Mouse (Mus musculus): ENCODE data around the gene Gss.
"Not testable (repeated sequence)": the region's sequence is repeated elsewhere in the genome, so short reads cannot be mapped to it uniquely, and the experiment has no call there.

Gene Gss

DNA sequence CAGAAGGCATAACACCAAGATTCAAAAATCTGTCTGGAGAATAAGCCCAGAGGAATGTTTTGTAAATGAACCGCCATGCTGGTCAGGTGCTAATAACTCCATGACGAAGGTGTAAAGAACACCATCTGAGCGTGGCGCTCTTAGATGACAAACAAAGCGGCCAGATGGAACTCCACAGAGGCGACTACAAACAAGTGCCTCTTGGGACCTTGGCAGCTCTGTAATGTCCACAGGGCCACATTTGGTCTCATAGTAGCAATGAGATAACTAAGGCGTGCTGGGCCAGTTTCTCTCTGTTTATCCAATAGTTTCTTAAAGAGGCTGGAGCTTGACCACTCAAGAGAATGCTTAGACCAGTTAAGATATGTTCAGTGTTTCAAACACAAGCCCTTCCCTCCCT is 18.6 kb downstream of the Gss start:
- DNase-seq (ENCODE audit: low read depth, low spot score) = no peak

GRCm38 (mm10) chr2:155573001-155573400 is 19.6 kb downstream of the Gss start:
- no peak for DNase-seq (ENCODE audit: low read depth, low spot score)

DNA sequence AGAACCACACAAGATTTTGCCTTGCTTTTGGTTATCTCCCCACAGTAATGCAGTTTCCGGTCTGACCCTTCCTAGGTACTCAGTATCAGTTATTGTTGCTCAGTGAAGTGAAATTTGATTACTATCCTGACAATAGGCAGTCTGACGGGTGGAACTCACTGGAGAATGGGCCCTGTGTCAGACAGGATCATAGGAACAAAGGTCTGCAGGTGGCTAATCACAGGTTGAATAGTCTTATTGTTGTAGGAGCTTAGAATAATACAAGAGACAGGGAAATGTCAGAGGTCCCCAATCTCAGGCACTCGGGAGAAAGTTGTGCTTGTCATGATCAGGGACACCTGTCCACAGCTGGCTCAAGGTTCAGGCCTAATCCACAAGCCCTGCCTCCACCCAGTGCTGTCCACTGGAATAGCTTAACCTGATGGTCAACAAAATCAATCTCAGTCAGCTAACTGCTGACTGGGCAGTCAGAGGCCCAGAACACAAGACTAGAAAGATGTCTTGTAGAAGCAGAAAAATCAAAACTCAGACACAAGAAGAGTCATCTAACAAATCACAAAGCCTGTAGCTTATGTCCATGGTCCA is 23.3 kb downstream of the Gss start:
- DNase-seq (ENCODE audit: low read depth, low spot score) = no peak

GRCm38 (mm10) chr2:155567751-155568150 is 24.9 kb downstream of the Gss start:
- no peak for DNase-seq (ENCODE audit: low read depth, low spot score)

GRCm38 (mm10) chr2:155562934-155563333 is 29.7 kb downstream of the Gss start:
- no peak for DNase-seq (ENCODE audit: low read depth, low spot score)

DNA sequence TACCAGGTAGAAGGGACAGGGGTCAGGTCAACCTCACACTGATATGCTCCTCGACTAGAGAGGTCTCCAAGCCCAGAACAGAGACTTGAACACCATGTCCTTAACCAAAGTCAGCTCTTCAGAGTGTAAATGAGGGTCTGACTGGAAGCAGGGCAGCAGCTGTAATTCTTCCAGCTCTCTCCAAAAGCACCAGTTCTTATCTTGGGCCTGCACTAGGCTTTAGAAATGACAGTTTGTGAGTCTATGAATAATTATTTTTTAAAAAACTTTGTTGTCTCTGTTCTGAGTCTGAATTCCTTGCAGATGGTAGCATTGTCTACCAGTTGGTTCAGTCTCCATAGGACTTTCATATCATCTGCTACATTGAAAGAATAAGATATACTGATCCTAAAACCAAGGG is 30.4 kb downstream of the Gss start:
- DNase-seq (ENCODE audit: low read depth, low spot score) = no peak

DNA sequence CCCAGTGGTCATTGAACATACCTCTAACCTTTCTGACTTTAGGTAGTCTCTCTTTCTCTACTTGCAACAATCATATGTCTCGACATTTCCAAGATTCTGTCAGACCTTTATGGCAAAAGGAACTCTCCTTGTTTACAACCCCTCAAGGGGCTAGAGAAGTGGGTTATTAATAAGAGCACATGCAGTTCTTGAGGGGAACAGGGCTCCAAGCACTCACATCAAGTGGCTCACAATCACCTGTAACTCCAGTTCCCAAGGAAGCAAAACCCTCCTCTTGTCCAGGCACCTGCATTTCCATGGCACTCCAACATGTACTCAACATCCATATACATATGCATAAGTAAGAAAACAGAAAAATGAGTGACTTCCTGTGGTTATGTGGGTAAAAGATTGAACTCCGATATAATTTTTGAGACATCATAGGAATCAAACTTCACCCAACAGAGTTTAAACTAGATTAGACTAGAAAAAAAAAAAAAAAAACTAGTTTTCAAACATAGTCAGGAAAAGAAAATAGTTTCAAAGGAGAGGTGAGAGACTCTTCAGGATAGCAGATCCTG is 38.1 kb downstream of the Gss start:
- no peak for DNase-seq (ENCODE audit: low read depth, low spot score)

- DNase-seq (ENCODE audit: low read depth, low spot score) = no peak
These were observed 39.7 kb downstream of the Gss start for GRCm38 (mm10) chr2:155552949-155553354.

- no peak for DNase-seq (ENCODE audit: low read depth, low spot score)
These were observed 40.3 kb downstream of the Gss start for GRCm38 (mm10) chr2:155552336-155552735.

- DNase-seq (ENCODE audit: low read depth, low spot score) = no peak
These were observed 45.7 kb downstream of the Gss start for GRCm38 (mm10) chr2:155546955-155547354.

DNA sequence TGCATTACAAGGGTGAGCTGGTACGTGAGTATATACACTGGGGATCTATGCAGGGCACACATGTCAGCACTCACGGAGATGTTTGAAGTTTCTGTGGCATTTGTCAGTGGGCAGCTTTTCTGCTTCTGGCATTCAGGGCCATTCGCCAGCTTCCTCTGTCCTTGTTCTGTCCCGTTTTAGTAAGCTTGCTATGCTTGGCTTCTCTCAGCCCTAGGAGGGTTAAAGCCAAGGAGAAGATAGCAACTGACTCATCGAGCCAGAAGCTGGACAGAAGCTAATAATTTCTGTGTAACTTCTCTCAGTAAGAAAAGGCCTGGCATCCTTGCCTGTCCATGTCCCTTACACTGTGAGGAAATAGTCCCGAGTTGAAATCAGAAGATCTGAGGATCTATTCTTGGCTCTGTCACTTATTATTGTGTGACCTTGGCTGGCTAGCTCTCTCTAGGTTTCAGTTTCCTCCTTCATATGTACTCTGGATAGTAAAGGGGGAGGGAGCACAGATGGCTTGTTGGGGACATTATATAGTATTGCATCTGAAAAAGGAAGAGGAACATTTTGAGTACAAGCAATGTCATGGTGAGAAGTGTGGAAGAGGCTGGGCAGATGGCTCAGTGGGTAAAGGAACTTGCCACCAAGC is 51.7 kb downstream of the Gss start:
- DNase-seq (ENCODE audit: low read depth, low spot score) = no peak

GRCm38 (mm10) chr2:155539696-155540095 is 52.9 kb downstream of the Gss start:
- no peak for DNase-seq (ENCODE audit: low read depth, low spot score)

GRCm38 (mm10) chr2:155538463-155539057 is 54.0 kb downstream of the Gss start:
- not testable (repeated sequence) for DNase-seq (ENCODE audit: low read depth, low spot score)

DNA sequence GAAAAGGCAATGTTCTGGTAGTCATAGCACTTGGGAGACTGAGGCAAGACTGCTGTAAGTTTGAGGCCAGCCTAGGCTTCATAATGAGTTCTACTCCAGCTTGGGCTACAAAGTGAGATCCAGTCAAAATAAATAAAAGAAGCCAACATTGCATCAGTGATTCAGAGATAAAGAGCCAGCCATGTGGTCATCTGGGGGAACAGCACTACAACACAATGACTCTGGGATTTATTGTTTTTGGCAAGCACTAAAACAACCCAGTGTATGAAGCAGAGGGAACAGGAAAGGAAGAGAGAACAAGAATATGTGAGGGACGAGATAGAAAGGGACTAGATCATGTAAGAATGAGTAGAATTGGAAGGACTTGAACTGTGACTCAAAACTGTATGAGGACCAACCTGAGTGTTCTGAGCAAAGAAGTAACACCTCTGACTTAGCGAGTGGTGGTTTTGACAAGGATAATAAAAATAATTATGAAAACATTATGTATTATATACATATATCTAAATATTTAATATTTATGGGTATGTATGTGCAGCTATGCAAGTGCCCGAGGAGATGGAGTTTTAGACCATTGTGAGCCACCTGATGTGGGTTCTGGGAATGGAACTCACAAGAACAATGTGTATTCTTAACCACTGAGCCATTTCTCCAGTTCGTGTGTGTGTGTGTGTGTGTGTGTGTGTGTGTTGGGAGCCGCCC is 54.7 kb downstream of the Gss start:
- no peak for DNase-seq (ENCODE audit: low read depth, low spot score)

DNA sequence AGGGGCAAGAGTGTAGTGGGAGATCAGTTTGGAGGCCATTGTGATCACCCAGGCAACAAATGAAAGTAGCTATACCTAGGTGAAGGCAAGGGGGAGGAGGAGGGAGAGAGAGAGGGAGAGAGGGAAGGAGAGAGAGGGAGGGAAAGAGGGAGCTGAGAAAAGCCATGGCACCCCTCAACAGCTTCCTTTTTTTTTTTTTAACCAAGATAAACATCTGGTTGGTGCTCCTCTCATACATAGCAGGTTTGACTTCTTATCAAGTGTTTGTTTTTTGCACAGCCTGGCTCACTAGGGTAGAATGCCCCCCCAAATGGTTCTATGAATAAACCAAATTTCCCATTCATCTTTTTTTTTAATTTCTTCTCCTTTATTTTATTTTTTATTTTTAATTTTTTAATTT is 56.3 kb downstream of the Gss start:
- no peak for DNase-seq (ENCODE audit: low read depth, low spot score)

DNA sequence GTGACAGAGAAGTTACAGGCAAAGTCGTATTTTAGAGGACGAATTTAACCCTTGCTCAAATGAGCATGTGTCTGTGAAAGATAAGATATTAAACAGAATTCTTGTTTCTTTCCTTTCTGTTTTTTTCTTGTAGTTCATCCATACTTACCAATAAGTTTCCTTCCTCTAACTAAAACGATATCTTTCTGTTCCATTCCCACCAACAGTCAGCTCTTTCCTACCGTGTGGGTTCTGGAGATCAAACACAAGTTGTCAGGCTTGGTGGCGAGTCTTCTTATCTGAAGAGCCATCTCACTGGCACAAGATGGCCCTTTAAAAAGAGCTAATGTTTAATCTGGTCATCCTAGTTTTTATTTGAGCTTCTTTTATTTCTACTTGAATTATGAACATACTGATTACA is 65.2 kb downstream of the Gss start:
- no peak for DNase-seq (ENCODE audit: low read depth, low spot score)

DNA sequence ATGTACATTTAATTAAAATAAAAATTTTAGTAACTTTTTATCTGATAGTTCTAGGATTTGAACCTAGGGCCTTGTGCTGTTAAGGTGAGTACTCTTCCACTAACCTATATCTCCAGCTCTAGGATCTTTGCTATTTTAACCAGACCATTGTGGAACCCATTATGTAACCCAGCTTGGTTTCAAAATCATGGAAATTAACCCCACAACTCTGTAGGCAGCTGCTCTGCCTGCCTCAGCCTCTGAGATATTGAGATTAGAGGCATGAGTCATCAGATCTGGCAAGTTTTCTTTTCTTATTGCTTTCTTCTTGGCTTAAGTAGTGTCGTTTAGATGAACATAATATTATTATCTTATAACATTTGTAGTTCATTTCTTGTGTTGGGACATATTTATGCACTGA is 68.2 kb downstream of the Gss start:
- no peak for DNase-seq (ENCODE audit: low read depth, low spot score)

DNA sequence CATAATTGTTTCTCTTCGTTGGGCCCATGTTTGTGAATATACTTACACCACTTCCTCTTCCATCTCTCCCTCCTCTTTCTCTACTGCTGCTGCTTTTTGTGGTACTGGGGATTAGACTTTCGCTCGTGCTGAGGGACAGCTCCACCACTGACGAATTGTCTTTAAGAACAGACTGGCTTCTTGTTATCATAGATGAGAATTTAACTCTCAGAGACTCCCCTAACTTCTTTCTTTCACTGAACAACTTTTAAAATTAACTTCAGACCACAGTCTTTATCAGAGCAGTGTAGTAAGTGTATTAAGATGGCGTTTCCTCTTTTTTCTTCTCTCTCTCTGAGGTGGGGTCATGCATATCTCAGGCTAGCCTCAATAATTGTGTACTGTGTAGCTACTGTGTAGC is 68.9 kb downstream of the Gss start:
- DNase-seq (ENCODE audit: low read depth, low spot score) = no peak

- DNase-seq (ENCODE audit: low read depth, low spot score) = no peak
These were observed 73.9 kb downstream of the Gss start for GRCm38 (mm10) chr2:155518531-155519270.

GRCm38 (mm10) chr2:155517455-155518423 is 74.9 kb downstream of the Gss start, which contains the start of the genes Acss2 and Ggt7:
TSS of gene Acss2 (plus strand) at chr2:155517948.
TSS of gene Ggt7 (minus strand) at chr2:155518237.
- DNase-seq (ENCODE audit: low read depth, low spot score) = peak; percentile 91

All from WW6 (cell line).